Mouse (Mus musculus): ENCODE results near the gene Nme7.

GRCm38 (mm10) chr1:164453739-164454138, 149.8 kb downstream of the Nme7 start:
- no peak for TF ChIP-seq CTCF (IDR thresholded peaks at IDR 0.05; ENCODE audit: low read depth)
- no peak for TF ChIP-seq EP300 (IDR thresholded peaks at IDR 0.05; ENCODE audit: low read depth)
